20 mouse cellular contexts compared by ENCODE assay signal in the genomic region with DNA sequence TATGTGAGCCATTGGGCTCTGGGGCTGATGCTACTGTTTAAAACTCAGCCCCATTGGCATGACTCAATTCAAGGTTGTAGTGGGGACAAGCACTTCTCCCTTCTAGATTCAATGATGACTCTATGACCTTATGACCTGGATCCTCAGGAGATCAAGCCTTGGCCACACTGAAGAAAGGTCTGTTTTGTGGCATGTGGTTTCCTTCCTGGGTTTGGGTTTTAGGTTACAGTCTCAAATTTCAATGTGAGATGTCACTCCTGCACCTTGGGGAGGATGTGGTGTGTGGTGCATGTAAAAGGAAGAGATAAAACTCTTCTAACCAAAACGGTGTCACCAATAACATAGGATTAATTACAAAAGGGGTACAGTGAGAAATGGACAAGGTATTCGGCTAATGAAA.
DNase-seq lines count a peak whose midpoint lies in the region; ATAC-seq and TF ChIP-seq lines count a peak whose summit lies in the region.
"Had no signal": no experiment of that assay in that cellular context is flagged by ENCODE, and none has a peak within 500 bp of the region (broad histone marks: within the 10 kb centered on the region; RNA-seq: fewer than 3 reads in every experiment).

No protein-coding gene starts in this region.

- 27% methylated on average over 2 of the region's 2 CpGs for WGBS in kidney, embryonic 14.5 days
- 32% methylated on average over 2 of the region's 2 CpGs for WGBS in kidney, adult 2 months

- no peaks in the 10 kb centered on the region for H3K36me3 ChIP-seq in kidney, embryonic 14.5 days (ENCODE audit: control insufficient read depth, insufficient read depth, low read length)
- H3K36me3 ChIP-seq in kidney, adult 2 months (ENCODE audit: control insufficient read depth, insufficient read depth, low read length): no peaks in the 10 kb centered on the region
- H3K36me3 ChIP-seq: forebrain, embryonic 15.5 days; heart, embryonic 13.5 days; neural tube, embryonic 12.5 days had no signal

- no peak overlapping the region for H3K4me3 ChIP-seq in kidney, embryonic 14.5 days (ENCODE audit: low read length)
- H3K4me3 ChIP-seq in kidney, adult 2 months (ENCODE audit: insufficient read depth, low read depth, low read length): no peak overlapping the region
- H3K4me3 ChIP-seq in cortical plate, adult 2 months (ENCODE audit: insufficient read depth, low read length): no peak overlapping the region
- H3K4me3 ChIP-seq: erythroblast, embryonic 14.5 days; forebrain, embryonic 15.5 days; heart, embryonic 13.5 days; neural tube, embryonic 12.5 days had no signal

- no peaks in the 10 kb centered on the region; the same call in 1 of the 2 replicates for H3K4me1 ChIP-seq in kidney, embryonic 14.5 days (ENCODE audit: control insufficient read depth, insufficient read depth, low read length)
- H3K4me1 ChIP-seq in kidney, adult 2 months (ENCODE audit: control insufficient read depth, insufficient read depth, low read length): no peaks in the 10 kb centered on the region
- peaks cover 4% of the 10 kb centered on the region; the same call in 1 of the 2 replicates for H3K4me1 ChIP-seq in cortical plate, adult 2 months (ENCODE audit: control insufficient read depth, insufficient read depth, low read length)
- H3K4me1 ChIP-seq: neural tube, embryonic 12.5 days had no signal

- no peak overlapping the region for H3K9ac ChIP-seq in kidney, embryonic 14.5 days (ENCODE audit: low read depth, low read length)
- H3K9ac ChIP-seq: forebrain, embryonic 15.5 days; heart, embryonic 13.5 days; liver, postnatal 0 days; neural tube, embryonic 12.5 days had no signal

- H3K9me3 ChIP-seq in kidney, embryonic 14.5 days (ENCODE audit: control insufficient read depth, low read length): no peaks in the 10 kb centered on the region
- H3K9me3 ChIP-seq: forebrain, embryonic 15.5 days; heart, embryonic 13.5 days; neural tube, embryonic 12.5 days had no signal

- no peak for TF ChIP-seq CTCF in kidney, adult 2 months (conservative IDR thresholded peaks at IDR 0.05; ENCODE audit: insufficient read depth, insufficient read length, low read depth, low read length)
- no peak for TF ChIP-seq CTCF in cortical plate, adult 2 months (IDR thresholded peaks at IDR 0.05; ENCODE audit: extremely low read depth, insufficient read depth, low read length)

- 0 out of 2 replicates have a peak, but pooled peaks have one; percentile 32 for ATAC-seq in kidney, embryonic 14.5 days (ENCODE audit: low FRiP score, low TSS enrichment)
- peak; percentile 73 for ATAC-seq in megakaryocyte, adult 5-6 weeks (ENCODE audit: poor library complexity, severe bottlenecking)
- ATAC-seq: forebrain, embryonic 15.5 days; Patski had no signal

- H3K27me3 ChIP-seq in kidney, embryonic 14.5 days (ENCODE audit: control insufficient read depth, insufficient read depth, low read length): no peaks in the 10 kb centered on the region
- no peaks in the 10 kb centered on the region for H3K27me3 ChIP-seq in kidney, adult 2 months (replicated peaks; ENCODE audit: control insufficient read depth, insufficient read depth, low read length)
- H3K27me3 ChIP-seq: forebrain, embryonic 15.5 days; heart, embryonic 13.5 days; neural tube, embryonic 12.5 days had no signal

- H3K4me2 ChIP-seq in kidney, embryonic 14.5 days (replicated peaks; ENCODE audit: low read depth, low read length): no peak overlapping the region
- H3K4me2 ChIP-seq: forebrain, embryonic 15.5 days; neural tube, embryonic 12.5 days had no signal

- no peak overlapping the region for H3K27ac ChIP-seq in kidney, embryonic 14.5 days (ENCODE audit: low read depth, low read length)
- H3K27ac ChIP-seq in kidney, adult 2 months (ENCODE audit: insufficient read depth, low read depth, low read length): no peak overlapping the region
- H3K27ac ChIP-seq in cortical plate, adult 2 months (ENCODE audit: insufficient read depth, low read length): peak overlapping the region; percentile 87
- H3K27ac ChIP-seq: forebrain, embryonic 15.5 days; neural tube, embryonic 12.5 days had no signal

- TF ChIP-seq POLR2A in kidney, adult 2 months (IDR thresholded peaks at IDR 0.05; ENCODE audit: low read depth, low read length): no peak
- no peak for TF ChIP-seq POLR2A in cortical plate, adult 2 months (IDR thresholded peaks at IDR 0.05; ENCODE audit: extremely low read depth, insufficient read depth, low read length)

- no peak for DNase-seq in kidney, adult 2 months
- DNase-seq in 3T3-L1 (ENCODE audit: low read depth, low spot score): peak; percentile 44
- DNase-seq in cerebellum, postnatal 36 days: no peak
- DNase-seq in neural tube, embryonic 10.5 days (ENCODE audit: extremely low spot score, low spot score): no peak
- no peak for DNase-seq in cerebellum, postnatal 25 days
- DNase-seq: adrenal gland, postnatal 25 days; B cell, adult 2 months; cerebellum, adult 8-10 months; kidney, postnatal 14 days; lung, postnatal 36 days; thymus, postnatal 25 days had no signal
